Mouse (Mus musculus) B cell, adult 2 months (primary cell): ENCODE data around the gene Cpne4.

Source experiments
- DNase-seq, 2 experiments: peaks; one replicate each; pipeline ENCODE4 v3.0.0; 2022

Gene Cpne4

DNA sequence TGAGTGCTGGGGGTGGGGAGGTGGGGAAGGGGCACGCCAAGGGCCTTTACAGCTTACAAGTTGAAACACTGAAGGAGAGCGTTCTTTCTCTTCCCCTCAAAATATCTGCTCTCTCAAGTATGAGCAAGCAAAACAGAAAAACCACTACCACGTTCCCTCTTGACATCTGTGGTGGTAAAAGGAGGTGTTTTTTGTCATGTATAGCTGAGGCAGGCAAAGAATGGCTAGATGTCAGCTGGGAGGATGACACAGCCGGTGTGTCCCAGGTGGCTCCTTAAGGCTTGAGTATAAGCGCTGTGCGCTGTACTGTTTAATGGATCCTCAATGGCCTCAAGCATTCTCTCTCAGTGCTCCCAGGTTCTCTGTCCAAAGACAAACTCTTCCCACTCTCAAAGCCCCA lies 331.5 kb downstream of the Cpne4 start:
- DNase-seq: peak in 1 of 2 experiments; percentile 11

DNA sequence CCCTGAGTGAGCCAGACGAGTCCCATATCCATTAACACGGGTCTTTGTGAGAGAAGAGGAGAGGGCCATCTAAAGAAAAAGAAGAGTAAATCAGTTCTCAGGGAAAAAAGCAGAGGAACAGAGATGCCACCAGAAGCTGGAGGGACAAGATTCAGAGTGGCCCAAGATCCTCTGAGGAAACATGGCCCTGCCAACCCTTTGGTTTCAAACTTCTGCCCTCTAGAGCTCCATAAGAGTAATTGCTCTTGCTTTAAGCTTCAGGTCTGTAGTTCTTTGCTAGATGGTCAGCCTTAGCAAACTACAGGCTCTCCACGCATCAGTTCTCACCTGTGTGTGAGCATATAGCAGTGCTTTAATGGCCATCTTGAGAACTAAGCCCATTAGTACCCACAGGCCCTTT lies 343.4 kb downstream of the Cpne4 start:
- DNase-seq: no peak

DNA sequence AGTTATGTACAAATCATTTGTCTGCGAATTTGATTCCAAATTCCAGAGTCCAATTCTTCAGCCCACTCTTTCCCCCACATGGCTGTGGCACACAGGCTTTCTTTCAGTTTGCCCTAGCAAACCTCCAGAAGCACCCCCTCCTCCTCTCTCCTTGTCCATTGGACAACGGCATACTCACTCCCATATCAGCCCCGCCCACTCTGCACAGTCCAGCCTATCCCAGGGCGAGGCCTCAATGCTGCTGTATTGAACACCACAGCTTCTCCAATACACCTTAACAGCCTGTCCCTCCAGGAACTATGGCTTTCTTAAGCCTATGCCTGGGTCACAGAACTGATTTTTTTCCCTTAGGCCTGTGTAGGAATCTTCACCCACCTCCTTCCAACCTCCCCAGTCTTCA lies 348.3 kb downstream of the Cpne4 start:
- no peak for DNase-seq

GRCm38 (mm10) chr9:104901118-104901517 lies 354.0 kb downstream of the Cpne4 start:
- DNase-seq: no peak

GRCm38 (mm10) chr9:104901827-104902226 lies 354.7 kb downstream of the Cpne4 start:
- no peak for DNase-seq

- no peak for DNase-seq
Observed at GRCm38 (mm10) chr9:104912686-104913085, 365.6 kb downstream of the Cpne4 start.

- no peak for DNase-seq
Observed at GRCm38 (mm10) chr9:104913327-104913726, 366.2 kb downstream of the Cpne4 start.

- DNase-seq: no peak
Observed at GRCm38 (mm10) chr9:104921197-104921596, 374.1 kb downstream of the Cpne4 start.

GRCm38 (mm10) chr9:104922051-104922450 lies 375.0 kb downstream of the Cpne4 start:
- no peak for DNase-seq

DNA sequence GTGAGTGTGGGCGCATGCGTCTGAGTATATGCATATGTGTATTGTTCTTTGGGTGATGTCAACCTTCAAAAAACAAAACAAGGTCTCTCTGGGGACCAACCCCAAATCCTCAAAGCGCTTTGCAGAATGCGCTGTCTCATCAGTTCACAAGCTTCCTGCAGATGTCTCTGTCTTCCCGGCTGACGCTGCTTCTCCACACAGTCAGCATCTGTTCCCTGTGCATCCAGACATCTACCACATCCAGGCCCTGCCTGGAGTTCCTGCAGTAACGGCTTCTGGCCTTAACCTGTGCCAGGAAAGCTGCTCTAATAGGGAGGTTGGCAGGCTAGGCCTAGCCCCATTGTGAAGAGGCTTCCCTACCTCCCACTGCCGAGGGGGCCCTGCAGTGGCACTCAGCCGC lies 381.7 kb downstream of the Cpne4 start:
- no peak for DNase-seq

- no peak for DNase-seq
Observed at GRCm38 (mm10) chr9:104940389-104940788, 393.3 kb downstream of the Cpne4 start.

GRCm38 (mm10) chr9:104950551-104950950 lies 403.5 kb downstream of the Cpne4 start:
- no peak for DNase-seq

GRCm38 (mm10) chr9:104952176-104952575 lies 405.1 kb downstream of the Cpne4 start:
- no peak for DNase-seq

GRCm38 (mm10) chr9:104972828-104973227 lies 425.7 kb downstream of the Cpne4 start:
- no peak for DNase-seq

DNA sequence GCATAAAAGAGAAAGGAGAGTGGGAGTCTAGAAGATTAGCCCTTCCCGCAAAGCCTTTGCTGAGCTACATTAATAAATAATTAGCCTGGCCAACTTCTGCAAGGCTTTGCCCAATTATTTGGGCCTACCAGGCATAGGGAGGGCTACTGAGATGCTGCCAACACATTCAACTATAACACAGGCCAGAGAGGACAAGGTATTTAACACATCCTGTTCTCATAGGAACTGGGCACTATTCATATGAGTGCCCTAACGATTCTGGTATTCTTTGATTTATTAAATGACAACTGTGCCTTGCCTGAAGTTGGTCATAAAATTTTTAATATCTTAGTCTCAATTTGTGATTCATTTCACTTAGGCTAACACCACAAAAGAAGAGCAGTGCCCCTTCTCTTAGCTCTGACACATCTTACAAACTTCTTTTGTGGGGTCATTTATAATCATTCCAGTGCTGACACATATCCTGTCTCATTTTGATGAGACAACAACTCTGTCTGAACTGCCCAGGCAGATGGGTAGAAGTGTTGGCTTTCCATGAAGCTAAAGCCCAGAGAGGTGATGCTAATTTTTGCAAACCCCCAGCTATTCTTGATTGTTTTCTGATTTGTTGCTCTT lies 435.0 kb downstream of the Cpne4 start:
- DNase-seq: no peak

DNA sequence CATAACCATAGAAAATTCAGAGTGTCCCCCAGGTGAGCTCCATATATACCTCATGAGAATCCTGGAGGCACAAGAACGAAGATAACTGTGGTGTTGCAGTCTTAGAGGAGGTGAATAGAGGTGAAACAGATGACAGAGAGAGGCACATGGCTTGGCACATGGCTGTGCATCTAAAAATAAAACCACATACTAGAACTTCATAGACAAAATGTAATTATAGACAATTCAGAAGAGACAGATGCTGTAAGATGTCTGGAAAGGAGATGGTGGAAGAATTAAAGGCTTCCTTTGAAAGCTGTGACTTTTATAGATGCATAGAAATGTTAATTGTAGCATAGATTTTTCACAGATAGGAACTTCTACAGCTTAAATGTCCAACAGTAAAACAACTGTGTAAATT lies 451.1 kb downstream of the Cpne4 start:
- DNase-seq: no peak

- DNase-seq: no peak
Observed at GRCm38 (mm10) chr9:105010721-105011120, 463.6 kb downstream of the Cpne4 start.

- no peak for DNase-seq
Observed at GRCm38 (mm10) chr9:105018186-105018585, 471.1 kb downstream of the Cpne4 start.

- no peak for DNase-seq
Observed at GRCm38 (mm10) chr9:105028311-105028710, 481.2 kb downstream of the Cpne4 start.

GRCm38 (mm10) chr9:105032572-105032971 lies 485.5 kb downstream of the Cpne4 start:
- DNase-seq: no peak

- no peak for DNase-seq
Observed at GRCm38 (mm10) chr9:105033641-105034040, 486.6 kb downstream of the Cpne4 start.

DNA sequence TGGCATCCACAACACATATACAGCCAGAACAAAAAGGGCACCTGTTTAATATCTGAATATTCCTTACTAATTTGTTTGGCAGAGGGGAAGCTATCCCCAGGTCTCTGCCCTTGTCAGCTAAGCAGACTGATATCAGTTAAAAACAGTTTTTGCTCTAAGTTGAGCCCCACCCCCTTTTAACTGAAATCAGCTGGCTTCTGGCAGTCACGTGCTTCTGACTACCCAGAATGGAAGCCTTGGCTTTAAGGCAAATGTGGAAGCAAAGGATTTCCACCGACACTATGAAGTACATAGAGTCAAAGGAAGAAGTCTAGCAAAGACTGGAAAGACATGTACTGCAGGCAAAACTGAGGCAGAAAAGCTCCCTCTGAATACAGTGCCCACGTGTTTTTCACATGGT lies 490.8 kb downstream of the Cpne4 start:
- no peak for DNase-seq

DNA sequence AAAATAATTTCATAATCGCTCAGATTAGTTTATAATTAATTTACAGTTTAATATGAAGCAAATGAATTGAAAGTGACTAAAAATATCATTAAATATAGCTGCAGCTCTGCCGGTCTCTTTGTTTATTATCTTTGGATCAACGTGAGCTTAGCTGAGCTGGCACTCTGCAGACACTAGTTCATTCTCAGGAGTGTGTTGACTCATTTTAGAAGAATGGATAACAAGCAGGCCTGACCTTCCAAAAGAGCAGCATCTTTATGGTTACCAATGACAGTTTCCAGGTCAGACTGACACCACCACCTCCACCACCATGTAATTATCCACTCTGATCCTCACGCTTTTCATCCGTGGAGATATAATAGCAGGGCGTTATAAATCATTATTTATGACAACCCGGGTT lies 498.9 kb downstream of the Cpne4 start:
- no peak for DNase-seq

DNA sequence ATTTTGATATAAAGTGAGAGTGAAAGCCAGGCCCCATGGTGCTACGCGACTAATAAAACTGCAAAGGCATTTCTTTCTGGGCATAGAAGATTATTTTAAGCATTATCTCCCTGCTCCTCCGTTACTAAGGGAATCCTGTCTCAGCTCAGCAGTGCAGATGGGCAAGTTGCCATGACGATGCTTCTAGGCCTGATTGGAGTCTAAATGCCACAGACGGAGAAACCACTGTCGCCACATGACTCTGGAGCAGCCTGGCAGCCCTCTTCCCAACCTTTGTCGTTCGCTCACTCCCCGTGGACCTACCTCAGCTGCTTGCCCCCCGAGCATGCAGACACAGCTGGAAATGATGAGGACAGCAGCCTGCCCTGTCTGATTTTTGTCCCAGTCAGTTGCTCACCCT lies 501.3 kb downstream of the Cpne4 start:
- DNase-seq: no peak

DNA sequence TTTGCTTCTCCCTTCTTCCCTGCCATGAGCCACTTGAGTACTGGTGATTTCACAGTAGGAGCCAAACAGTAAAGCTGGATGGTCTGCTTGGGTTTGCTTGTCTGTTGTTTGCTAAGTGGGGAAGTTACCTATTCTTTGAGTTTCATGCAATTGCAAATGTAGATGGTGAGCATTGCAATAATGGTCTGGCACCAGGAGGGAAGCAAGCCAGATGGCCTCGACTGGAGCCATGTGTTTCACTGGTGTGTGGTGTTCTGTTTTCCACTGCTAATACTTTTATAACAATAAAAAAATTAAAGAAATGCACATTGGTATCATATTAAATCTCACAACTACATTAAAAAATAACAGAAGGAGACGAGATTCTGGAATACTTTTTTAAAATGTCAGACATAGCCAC lies 502.6 kb downstream of the Cpne4 start:
- no peak for DNase-seq

DNA sequence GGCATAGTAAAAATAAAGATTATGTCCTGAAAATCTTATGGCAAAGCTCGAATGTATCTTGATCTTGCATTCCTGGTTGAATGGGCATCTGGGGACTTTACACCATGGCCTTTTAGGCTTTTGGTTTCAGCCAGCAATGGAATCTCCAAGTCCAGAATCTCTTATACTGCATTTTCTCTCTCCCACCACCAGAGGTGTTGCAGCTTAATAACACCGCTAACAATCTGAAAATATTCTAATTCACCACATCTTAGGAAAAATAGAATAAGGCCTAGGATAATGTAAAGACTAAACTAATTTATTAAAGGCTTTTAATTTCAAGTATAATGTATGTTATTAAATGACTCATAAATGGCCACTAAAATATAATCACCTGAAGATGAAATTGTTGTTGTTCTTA lies 503.2 kb downstream of the Cpne4 start:
- DNase-seq: no peak
